Mouse (Mus musculus): ENCODE measurements around the gene Asb6. TPM values are rescaled to one million over a fixed set of nuclear protein-coding genes. Genes with fewer than 3 reads are reported as not detected.

The Asb6 gene
- polyA plus RNA-seq, 1 experiment from 2014 or later: 47.5 TPM

DNA sequence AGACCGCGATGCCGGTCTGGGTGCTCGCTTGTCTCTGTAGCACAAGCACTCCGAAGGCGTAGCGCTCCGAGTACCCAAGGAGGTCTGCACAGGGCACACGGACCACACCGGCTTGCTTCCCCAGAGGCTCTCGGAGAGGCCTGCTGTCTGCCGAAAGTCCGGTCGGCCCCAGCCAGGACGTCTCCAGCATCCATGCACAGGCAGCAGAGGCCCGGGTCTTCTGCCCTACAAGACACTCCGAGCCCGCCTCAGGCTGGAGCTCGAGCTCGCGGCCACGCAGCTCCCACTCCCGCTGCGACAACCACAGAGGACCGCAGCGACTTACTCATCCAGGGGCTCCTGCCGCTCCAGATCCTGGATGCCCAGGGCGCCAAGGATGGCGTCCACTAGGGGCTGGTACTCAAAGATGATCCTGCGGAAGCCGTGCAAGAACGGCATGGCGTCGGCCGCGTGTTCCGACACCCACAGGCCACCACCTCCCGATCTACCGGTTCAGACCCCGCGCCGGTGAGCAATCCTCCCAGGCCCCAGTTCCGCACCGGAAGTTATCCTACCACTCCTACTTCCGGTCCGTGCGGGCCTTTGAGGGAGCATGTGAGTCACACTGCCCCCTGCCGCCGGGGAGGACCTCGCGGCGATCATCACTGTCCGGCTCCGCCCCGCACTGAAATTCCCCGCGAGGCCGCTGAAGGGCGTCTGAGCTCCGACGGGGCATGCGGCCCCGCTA lies 2.2 kb downstream of the Asb6 start:
- no peaks in the 10 kb centered on the region for H3K27me3 ChIP-seq (ENCODE audit: poor library complexity, severe bottlenecking)
- peak overlapping the region; percentile 100 for H3K4me3 ChIP-seq
- no peaks in the 10 kb centered on the region for H3K9me3 ChIP-seq
- H3K27ac ChIP-seq: peak overlapping the region; percentile 89
- peak; percentile 94 for DNase-seq (ENCODE audit: extremely low spot score, low spot score)
- under 1% methylated on average over 63 of the region's 63 CpGs for WGBS
- peaks cover 42% of the 10 kb centered on the region for H3K36me3 ChIP-seq (replicated peaks)
- H3K4me1 ChIP-seq: peaks cover 55% of the 10 kb centered on the region

DNA sequence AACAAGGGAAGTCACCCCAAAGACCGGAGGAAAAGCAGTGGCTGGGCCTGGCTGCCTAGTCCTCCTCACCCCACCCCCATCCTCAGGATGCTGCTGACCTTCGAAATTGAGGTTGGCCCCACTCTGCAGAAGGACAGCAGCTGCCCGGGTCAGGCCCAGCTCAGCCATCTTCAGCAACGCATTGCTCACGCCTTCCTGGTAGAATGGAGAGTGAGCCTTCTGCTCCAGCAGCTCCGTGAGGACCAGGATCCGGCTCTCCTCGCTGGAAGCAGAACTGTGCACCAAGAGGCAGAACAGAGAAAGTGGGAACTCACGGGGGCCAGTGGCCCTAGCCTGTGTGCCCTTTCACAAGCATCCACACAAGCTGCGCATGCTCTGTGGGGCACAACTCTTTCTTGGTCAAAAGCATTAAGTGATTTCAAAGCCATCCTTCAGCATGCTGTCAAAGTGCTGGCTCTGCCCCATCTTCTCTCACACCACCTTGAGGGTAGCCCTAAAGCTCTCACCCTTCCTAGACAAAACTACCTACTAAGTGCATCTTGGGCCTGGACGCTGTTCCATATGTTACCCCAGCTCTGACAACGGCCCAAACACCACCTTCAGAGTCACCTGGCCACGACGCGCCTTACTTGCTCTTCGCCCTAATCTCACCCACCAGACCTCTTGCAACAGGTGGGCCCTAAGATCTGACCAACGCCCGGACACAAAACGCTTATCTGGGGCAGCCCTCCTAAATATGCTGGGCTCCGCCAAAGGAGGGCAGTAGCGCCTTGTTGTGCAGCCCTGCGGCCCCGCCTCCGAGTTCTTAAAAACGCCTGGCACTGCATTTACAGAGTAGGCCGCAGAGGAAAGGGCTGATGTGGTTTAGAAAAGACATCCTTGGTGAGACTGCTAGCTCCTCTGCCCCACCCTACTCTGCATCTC lies 3.0 kb downstream of the Asb6 start:
- Histone ChIP-seq H3K9me3 (no peaks in the 10 kb centered on the region), H3K4me3 (peak overlapping the region; percentile 100), H3K27me3 (ENCODE audit: poor library complexity, severe bottlenecking) (no peaks in the 10 kb centered on the region), H3K36me3 (replicated peaks) (peaks cover 50% of the 10 kb centered on the region), H3K4me1 (peaks cover 60% of the 10 kb centered on the region), H3K27ac (peak overlapping the region; percentile 89)
- WGBS: 37% methylated on average over 26 of the region's 26 CpGs
- peak; percentile 46 for DNase-seq (ENCODE audit: extremely low spot score, low spot score)

GRCm38 (mm10) chr2:30823385-30824153 lies 6.6 kb downstream of the Asb6 start:
- Histone ChIP-seq H3K36me3 (replicated peaks) (peaks cover 85% of the 10 kb centered on the region), H3K9me3 (peaks cover 10% of the 10 kb centered on the region; the same call in 1 of the 2 replicates), H3K27ac (no peak overlapping the region), H3K4me3 (no peak overlapping the region), H3K4me1 (peaks cover 44% of the 10 kb centered on the region), H3K27me3 (ENCODE audit: poor library complexity, severe bottlenecking) (no peaks in the 10 kb centered on the region)
- WGBS: 85% methylated on average over 13 of the region's 13 CpGs
- no peak for DNase-seq (ENCODE audit: extremely low spot score, low spot score)

DNA sequence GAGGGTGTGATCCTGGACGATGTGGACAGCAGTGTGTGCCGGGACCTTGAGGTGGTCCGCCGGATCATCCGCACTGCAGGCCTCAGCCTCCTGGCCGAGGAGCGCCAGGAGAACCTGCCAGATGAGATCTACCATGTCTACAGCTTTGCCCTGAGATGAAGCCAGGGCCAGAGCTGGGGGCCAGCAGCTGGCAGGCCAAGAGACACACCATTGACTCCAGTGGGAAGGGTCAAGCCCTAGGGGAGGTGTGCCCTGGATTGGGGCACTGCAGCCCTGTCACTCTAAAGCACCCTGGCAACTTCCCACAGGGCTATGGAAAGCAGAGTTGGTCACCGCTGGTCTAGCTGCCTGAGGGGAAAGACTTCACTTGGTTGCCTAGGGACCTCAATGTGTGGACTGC lies 7.7 kb downstream of the Asb6 start:
- Histone ChIP-seq H3K4me3 (no peak overlapping the region), H3K4me1 (peaks cover 34% of the 10 kb centered on the region), H3K9me3 (peaks cover 10% of the 10 kb centered on the region; the same call in 1 of the 2 replicates), H3K27me3 (ENCODE audit: poor library complexity, severe bottlenecking) (no peaks in the 10 kb centered on the region), H3K36me3 (replicated peaks) (peaks cover 96% of the 10 kb centered on the region), H3K27ac (no peak overlapping the region)
- no peak for DNase-seq (ENCODE audit: extremely low spot score, low spot score)
- 93% methylated on average over 8 of the region's 8 CpGs for WGBS

DNA sequence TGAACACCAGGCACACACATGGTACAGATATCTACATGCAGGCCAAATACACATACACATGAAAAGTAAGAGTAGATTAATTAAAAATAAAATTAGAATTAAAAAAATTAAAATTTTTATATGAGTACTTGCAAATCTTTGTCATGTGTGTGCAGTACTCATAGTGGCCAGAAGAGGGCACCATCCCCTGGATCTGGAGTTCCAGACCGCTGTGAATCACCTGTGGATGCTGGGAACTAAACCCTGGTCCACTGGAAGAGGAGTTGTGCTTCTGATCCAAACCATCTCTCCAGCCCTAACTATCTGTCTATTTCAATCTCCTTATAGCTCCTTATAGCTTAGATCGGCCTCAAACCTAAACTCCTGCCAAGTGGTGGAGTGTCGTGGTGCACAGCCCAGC lies 9.1 kb downstream of the Asb6 start:
- 97% methylated on average over 3 of the region's 3 CpGs for WGBS
- Histone ChIP-seq H3K27me3 (ENCODE audit: poor library complexity, severe bottlenecking) (no peaks in the 10 kb centered on the region), H3K9me3 (peaks cover 10% of the 10 kb centered on the region; the same call in 1 of the 2 replicates), H3K27ac (no peak overlapping the region), H3K4me3 (no peak overlapping the region), H3K36me3 (replicated peaks) (peaks cover 99% of the 10 kb centered on the region), H3K4me1 (peaks cover 20% of the 10 kb centered on the region)
- DNase-seq (ENCODE audit: extremely low spot score, low spot score): no peak

DNA sequence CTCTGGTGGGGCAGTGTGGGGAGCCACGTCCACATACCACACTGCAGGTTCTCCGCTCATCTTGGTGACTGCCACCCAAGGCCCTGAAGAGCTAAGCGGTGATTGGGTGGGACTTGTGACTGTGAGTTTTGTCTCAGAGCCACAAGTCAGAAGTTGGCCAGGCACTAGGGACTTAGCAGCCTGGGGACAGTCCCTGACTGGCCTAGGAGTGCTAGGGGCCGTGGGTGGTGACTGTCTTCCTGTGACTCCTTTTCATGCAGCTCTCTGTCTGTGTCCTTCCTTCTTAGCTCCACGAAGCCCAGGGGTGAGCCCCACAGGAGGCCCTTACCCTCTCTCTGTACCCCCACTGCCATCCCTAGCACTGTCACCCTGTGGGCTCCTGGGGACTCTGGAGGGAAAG lies 10.3 kb downstream of the Asb6 start:
- Histone ChIP-seq H3K36me3 (replicated peaks) (peaks cover 99% of the 10 kb centered on the region), H3K27me3 (ENCODE audit: poor library complexity, severe bottlenecking) (no peaks in the 10 kb centered on the region), H3K9me3 (peaks cover 10% of the 10 kb centered on the region; the same call in 1 of the 2 replicates), H3K27ac (no peak overlapping the region), H3K4me1 (peaks cover 20% of the 10 kb centered on the region), H3K4me3 (no peak overlapping the region)
- no peak for DNase-seq (ENCODE audit: extremely low spot score, low spot score)
- 93% methylated on average over 5 of the region's 5 CpGs for WGBS

DNA sequence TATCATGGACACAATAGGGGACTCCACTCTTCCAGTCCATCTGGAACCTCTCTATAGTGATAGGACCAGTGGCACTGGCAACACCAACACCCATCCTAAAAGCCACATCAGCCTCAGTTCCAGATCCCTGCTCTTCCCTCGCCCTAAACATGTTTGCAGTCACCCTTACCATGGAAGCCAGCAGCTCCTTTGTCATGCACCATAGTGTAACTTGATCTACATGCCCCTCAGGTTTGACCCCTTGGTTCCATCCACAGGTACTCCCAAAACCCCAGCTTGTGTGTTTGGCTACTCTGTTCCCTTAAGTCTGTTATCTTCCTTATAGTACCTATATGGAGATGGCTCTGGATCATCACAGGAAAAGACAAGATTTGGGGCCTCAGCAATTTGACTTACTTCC lies 13.8 kb downstream of the Asb6 start:
- no peak overlapping the region for H3K4me3 ChIP-seq
- WGBS: 85% methylated on average over 1 of the region's 1 CpGs
- peaks cover 9% of the 10 kb centered on the region; the same call in 1 of the 2 replicates for H3K9me3 ChIP-seq
- H3K4me1 ChIP-seq: no peaks in the 10 kb centered on the region
- DNase-seq (ENCODE audit: extremely low spot score, low spot score): no peak
- no peaks in the 10 kb centered on the region for H3K27me3 ChIP-seq (ENCODE audit: poor library complexity, severe bottlenecking)
- peaks cover 99% of the 10 kb centered on the region for H3K36me3 ChIP-seq (replicated peaks)
- no peak overlapping the region for H3K27ac ChIP-seq

DNA sequence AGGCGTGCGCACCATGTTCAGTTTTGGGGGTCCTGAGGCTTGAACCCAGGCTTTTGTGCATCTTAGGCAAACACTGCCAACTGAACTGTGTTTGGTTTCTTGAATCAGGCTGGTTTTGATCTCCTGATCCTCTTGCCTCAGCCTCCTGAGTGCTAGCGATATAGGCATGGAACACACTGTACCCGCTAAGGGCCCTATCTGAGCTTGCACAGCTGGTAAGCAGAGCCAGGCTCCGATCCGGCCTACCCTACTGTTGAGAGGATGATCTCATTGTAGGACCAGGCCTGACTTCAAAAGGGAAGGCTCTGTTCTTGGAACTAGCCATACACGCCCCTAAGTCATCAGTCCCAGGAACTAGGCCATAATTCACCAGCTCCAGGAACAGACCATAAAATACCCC lies 19.6 kb downstream of the Asb6 start:
- peaks cover 38% of the 10 kb centered on the region for H3K4me1 ChIP-seq
- H3K4me3 ChIP-seq: no peak overlapping the region
- no peak for DNase-seq (ENCODE audit: extremely low spot score, low spot score)
- H3K9me3 ChIP-seq: no peaks in the 10 kb centered on the region
- 95% methylated on average over 7 of the region's 7 CpGs for WGBS
- H3K36me3 ChIP-seq (replicated peaks): peaks cover 61% of the 10 kb centered on the region
- no peak overlapping the region for H3K27ac ChIP-seq
- 0 out of 2 replicates have a peak, but pooled peaks cover 3% of the 10 kb centered on the region for H3K27me3 ChIP-seq (ENCODE audit: poor library complexity, severe bottlenecking)

- WGBS: 94% methylated on average over 5 of the region's 5 CpGs
- Histone ChIP-seq H3K27ac (no peak overlapping the region), H3K4me1 (peaks cover 38% of the 10 kb centered on the region), H3K9me3 (no peaks in the 10 kb centered on the region), H3K36me3 (replicated peaks) (peaks cover 50% of the 10 kb centered on the region), H3K4me3 (peak overlapping the region; percentile 7; the same call in 1 of the 2 replicates), H3K27me3 (ENCODE audit: poor library complexity, severe bottlenecking) (peaks cover 14% of the 10 kb centered on the region; the same call in 1 of the 2 replicates)
- no peak for DNase-seq (ENCODE audit: extremely low spot score, low spot score)
These were observed 20.6 kb downstream of the Asb6 start for GRCm38 (mm10) chr2:30809503-30809902.

GRCm38 (mm10) chr2:30808296-30808655 lies 21.9 kb downstream of the Asb6 start:
- peak overlapping the region; percentile 91 for H3K4me3 ChIP-seq
- peak overlapping the region; percentile 96 for H3K27ac ChIP-seq
- H3K4me1 ChIP-seq: peaks cover 38% of the 10 kb centered on the region
- no peak for DNase-seq (ENCODE audit: extremely low spot score, low spot score)
- no peaks in the 10 kb centered on the region for H3K9me3 ChIP-seq
- 10% methylated on average over 10 of the region's 10 CpGs for WGBS
- peaks cover 23% of the 10 kb centered on the region for H3K27me3 ChIP-seq (ENCODE audit: poor library complexity, severe bottlenecking)
- peaks cover 38% of the 10 kb centered on the region for H3K36me3 ChIP-seq (replicated peaks)

GRCm38 (mm10) chr2:30807648-30808295 lies 22.4 kb downstream of the Asb6 start, which contains the start of gene Ntmt1:
Gene Ntmt1, plus strand, starts transcription at chr2:30807826.
- WGBS: under 1% methylated on average over 44 of the region's 44 CpGs
- Histone ChIP-seq H3K9me3 (no peaks in the 10 kb centered on the region), H3K27me3 (ENCODE audit: poor library complexity, severe bottlenecking) (peaks cover 28% of the 10 kb centered on the region), H3K4me1 (peaks cover 38% of the 10 kb centered on the region), H3K27ac (peak within 1 kb of the TSS; percentile 96), H3K36me3 (replicated peaks) (peaks cover 33% of the 10 kb centered on the region), H3K4me3 (peak within 1 kb of the TSS; percentile 91)
- peak; percentile 100 for DNase-seq (ENCODE audit: extremely low spot score, low spot score)

DNA sequence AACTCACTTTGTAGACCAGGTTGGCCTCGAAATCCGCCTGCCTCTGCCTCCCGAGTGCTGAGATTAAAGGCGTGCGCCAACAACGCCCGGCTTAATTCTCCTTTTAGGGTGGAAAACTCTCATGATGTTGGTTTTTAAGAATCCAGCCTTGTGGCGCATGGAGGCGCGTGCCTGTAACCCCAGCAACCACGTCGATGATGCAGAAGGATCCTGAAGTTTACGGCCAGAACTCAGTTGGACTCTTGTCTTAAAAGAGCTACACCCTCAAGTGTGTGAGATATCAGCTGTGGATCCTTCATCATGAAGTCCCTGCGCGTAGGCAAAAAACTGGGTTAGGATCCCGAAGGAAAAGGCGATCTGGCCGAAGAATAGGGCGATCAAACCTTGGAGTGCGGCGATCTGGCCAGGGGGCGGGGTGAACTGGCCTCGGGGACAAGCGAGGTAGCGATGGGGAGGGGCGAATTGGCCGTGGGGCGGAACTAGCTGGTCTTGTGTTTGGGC lies 22.9 kb downstream of the Asb6 start:
- no peak for DNase-seq (ENCODE audit: extremely low spot score, low spot score)

More for the DNA sequence above, 22.9 kb downstream of the Asb6 start:
- peaks cover 27% of the 10 kb centered on the region for H3K36me3 ChIP-seq (replicated peaks)
- 8% methylated on average over 28 of the region's 28 CpGs for WGBS
- peaks cover 38% of the 10 kb centered on the region for H3K4me1 ChIP-seq
- H3K4me3 ChIP-seq: peak overlapping the region; percentile 91
- no peaks in the 10 kb centered on the region for H3K9me3 ChIP-seq
- H3K27ac ChIP-seq: peak overlapping the region; percentile 96
- peaks cover 34% of the 10 kb centered on the region for H3K27me3 ChIP-seq (ENCODE audit: poor library complexity, severe bottlenecking)
